Mouse (Mus musculus) lung, postnatal 0 days (tissue): ENCODE measurements at regions not wholly inside any gene's neighbourhood (a gene's known extent, or its start where the extent isn't known, plus 50 kb on each side); places are given as distances from the start of the nearest gene placed in this dataset.

Experiments
- CTCF ChIP-seq: IDR thresholded peaks from 2 replicates; pipeline ENCODE4 v1.5.1; 2016; ENCODE audit warnings: antibody characterized with exemption, mild to moderate bottlenecking
- EP300 ChIP-seq: IDR thresholded peaks from 2 replicates; pipeline ENCODE4 v1.6.1; 2016; ENCODE audit warnings: antibody characterized with exemption, mild to moderate bottlenecking, control low read depth

DNA sequence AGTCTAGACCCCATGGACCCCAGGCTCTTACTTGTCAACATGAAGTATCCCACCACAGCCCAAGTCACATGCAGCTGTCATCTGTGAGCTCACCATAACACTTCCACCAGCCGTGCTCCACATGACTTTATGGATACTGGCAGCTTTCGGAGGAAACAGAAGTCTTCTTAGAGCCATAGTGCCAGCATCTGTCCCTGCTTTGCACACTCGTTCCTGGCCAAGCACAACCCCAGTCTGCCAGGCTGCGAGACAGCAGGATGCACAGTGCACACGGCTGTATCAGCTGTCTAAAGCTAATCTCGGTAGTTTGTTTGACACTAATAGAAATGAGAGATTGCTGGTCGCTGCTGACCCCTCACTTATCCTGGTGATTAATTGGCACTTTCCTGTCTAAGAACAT lies 163.7 kb upstream of the Ppp2r2d start:
- no peak for TF ChIP-seq CTCF
- TF ChIP-seq EP300 = no peak
